Mouse (Mus musculus): ENCODE results near the gene Best2. TPM values are rescaled to one million over a fixed set of nuclear protein-coding genes. Genes with fewer than 3 reads are reported as not detected.

The Best2 gene
- total RNA-seq, 2 experiments from 2014 or later, result not detected

DNA sequence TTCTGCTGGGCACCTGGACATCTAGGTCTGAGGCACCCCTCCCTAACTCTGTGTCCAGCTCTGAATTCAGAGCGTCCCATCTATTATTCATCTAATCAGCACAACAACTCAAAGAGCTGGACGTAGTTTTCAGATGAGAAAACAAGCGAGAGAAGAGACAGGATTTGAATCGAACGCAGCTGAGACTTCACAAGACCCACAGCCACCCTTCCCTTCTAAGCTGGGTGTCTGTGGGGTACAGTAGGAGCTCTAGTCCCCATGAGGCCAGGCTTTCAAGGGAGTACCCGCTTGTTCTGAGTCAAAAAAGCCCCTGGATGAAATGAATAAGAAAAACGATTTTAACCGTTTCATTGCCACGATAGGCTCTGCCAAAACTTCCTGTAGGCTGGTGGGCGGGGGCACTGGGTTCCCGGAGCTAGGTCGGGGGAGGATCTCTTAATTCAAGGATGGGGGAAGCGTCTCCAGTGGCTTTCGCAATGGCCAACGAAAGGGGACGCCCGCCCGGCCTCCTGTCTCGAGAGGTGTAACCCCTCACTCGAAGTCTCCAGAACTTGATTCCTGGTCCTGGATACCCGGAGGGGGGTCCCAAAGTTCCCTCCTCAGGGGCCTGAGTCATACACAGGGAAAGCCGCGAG, 29.2 kb downstream of the Best2 start:
- intact Hi-C loops (cut with DNase I), result no loop called here
- DNase-seq, result no peak

- DNase-seq, result peak in 1 of 2 experiments; percentile 40
- intact Hi-C loops (cut with DNase I), result no loop called here
These were observed 29.9 kb downstream of the Best2 start for GRCm38 (mm10) chr8:84984294-84985048.

DNA sequence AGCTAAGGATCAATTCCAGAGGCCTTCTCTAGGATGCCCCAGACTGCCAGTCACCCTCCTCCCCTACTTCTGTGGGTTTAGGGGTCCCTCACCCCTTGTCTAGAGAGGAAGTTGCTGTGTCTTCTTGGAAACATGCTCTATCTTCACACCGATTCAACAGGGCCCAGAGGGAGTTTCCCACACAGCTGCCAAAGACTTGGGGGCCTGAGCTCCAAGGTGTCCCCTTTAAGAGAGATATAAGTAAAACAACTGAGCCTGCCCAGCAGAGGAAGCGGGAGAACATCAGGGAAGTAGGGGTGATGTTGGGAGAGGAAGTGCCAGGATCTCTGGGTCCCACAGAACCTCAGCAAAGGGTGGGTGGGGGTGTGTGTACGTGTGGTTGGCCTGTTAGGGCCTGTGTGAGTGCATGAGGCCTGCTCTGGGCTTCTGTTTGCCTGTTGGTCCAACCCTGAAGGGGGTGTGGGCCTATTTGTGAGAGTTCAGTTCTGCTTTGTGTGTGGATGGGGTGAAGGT, 31.8 kb downstream of the Best2 start:
- DNase-seq, result no peak
- intact Hi-C loops (cut with DNase I), result no loop called here

DNA sequence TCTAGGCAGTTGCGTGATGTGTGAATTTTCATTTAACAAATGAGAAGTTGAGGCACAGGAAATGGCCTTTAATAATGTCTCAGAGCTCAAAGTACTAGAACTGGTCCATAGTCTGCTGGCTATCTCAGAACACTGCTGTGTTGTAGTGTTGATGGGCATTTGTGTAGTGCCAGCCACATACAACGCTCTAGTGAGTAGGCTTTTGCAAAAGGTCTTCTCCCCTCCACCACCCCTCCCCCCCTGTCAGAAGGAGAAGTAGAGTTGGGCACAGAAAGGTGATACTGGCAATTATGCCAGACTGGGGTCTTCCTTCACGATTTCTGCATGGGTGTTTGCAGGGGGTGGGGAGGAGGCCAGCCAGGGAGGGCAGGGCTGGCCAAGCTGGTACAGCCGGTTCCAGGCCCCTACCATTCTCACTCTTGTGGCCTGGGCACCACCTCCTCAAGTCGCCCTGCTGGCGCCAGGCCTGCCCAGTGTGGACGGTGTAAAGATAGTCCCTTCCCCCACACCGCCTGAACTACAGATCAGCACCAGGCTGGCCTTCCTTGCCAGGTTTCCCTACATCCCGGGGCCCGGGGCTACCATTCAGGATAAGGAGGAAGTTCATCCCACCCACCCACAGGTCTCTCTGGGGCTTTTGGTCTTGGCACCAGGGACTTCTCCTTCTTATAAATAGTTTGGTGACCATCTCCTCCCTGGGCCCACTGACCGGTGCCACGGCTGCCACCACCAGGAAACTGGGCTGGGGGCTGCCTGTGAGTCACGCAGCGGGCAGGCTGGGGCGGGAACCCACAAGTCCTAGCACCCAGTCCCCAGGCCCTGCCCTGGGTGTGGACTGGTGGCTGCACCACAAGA, 32.5 kb downstream of the Best2 start:
- intact Hi-C loops (cut with DNase I), result no loop called here
- no peak for DNase-seq

DNA sequence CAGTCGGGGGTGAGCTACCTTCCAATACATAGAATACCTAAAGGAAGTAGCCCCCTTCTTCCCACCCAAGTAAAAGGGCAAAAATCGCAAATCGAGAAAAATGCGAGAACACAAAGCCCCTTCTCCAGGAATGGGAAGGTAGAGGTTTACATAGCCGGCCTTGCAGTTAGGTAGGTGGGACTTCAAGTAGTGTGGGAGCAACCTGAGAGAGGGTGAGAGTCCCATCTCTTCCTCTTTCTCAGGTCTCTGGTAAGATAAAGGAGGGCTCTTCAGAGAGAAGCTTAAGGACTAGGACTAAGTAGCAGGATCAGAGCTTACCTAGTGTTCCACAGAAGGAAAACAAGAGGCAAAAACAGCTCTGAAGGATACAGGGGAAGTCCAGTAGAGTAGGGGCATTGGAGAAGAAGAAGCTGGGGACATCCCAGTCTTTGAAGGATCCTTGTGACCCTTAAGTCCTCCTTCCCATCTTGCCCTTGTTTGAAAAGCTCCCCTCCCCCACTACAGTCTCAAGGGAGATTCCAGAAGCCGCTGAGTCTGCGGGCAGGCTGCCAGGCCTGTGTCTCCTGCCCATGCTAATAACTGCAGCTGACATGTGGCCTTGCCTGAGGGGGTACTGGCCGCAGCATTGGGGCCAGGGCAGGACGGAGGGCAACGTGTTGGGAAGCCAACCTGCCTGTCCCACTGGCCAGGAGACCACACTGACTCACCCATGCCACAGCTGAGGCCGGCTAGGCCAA, 33.5 kb downstream of the Best2 start:
- intact Hi-C loops (cut with DNase I), result no loop called here
- peak; percentile 83 to 85 for DNase-seq

DNA sequence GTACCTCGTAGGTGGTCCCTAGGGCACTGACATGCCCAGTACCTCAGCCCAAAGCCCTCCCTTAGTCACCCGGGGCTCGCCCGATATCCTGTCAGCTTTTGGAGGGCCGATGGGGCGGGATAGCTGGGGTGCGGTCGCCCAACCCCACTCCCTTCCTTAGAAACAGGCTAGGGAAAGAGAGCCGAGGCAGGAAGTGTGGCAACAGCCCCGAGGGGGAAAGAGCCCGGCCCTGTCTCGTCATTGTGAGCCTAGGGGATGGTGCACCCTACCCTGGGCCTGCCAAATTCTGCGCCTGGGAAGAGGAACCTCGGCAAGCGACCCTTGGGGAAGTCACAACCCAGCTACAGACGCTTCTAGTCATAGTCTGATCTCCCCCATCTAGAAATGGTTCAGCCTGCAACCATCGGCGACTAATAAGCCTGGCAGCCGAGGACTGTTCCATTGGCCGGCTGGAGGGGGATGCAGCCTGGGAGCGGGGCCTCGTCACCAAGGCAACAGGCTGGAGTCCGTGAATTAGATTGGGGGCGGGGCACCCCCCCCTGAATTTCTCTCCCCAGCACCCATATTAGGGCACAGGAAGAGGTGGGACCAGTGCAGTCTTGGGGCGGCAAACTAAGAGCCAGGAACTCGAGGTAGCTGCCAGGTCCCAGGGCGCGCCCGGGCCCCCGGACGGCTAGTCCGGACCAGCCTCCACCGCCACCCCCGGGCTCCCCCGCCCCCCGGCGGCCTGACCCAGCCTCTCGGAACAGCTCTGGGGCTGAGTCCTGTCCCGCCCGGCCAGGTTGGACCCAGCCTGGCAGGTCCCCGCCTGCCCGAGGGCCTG, 34.5 kb downstream of the Best2 start:
- intact Hi-C loops (cut with DNase I), result no loop called here
- peak; percentile 90 to 91 for DNase-seq

- intact Hi-C loops (cut with DNase I), result no loop called here
- peak; percentile 95 to 96 for DNase-seq
These were observed 35.9 kb downstream of the Best2 start, which contains the start of gene Junb for GRCm38 (mm10) chr8:84978248-84978940. TSS of gene Junb (minus strand) at chr8:84978718.

GRCm38 (mm10) chr8:84977435-84978247, 36.7 kb downstream of the Best2 start:
- peak; percentile 72 to 77 for DNase-seq
- intact Hi-C loops (cut with DNase I), result no loop called here

DNA sequence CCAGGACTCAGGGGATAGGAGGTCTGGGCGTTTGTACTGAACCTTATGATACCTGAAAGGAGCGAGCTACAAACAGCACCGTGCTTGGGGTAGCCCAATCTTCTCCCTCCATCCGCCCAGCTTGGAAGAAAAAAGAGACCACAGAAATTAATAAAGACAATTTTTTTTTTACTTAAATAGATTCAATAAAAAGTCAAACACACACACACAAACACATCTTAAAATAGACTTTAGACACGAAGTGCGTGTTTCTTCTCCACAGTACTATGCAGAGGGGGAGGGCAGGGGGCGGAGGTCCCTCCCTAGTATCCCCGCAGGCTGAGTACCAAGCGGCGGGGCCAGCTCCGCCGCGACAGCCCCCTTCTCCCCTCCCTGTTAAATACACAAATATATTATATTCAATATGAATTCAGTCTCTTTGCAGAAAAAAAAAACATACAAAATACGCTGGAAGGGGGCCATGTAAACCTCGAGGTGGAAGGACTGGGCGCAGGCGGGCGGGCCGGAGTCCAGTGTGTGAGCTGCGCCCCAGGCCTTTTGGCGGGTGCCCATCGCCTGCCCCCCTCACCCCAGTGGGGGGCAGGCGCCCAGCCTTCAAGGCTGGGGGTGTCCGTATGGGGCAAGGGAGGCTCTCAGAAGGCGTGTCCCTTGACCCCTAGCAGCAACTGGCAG, 37.4 kb downstream of the Best2 start:
- intact Hi-C loops (cut with DNase I), result no loop called here
- no peak for DNase-seq

DNA sequence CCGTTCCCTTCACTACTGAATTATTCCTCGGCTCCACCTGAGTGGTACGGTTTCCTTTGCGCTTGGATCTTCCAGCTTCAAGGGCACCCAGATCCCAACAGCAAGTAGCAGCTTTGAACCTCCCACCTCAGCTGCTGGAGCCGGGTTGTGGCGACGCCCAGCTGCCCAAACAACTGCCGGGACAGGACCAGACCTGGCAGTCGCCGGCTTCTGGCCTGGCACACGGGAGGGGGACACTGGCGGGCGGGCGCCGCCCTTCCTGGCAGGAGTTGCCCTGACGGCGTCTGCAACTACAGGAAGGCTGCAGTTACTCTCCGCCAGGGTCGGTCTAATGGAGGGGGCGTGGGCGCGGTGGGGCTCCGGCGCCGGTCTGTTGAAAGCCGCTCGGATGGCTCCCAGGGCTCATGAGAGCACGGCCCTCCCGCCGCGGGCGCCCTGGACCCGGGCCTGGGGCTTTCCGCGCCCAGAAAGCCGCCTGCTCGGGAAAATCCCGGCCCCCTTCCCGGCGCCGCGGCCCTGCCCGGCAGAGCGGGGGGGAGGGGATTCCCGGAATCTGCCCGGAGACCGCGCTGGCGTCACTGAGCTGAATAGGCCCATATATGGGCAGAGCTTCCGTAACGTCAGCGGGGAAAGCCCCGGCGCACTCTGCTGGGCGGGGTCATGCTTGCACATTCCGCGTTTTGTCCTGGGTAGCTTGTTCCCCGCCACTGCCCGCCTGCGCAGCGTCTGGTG, 38.1 kb downstream of the Best2 start:
- intact Hi-C loops (cut with DNase I), result no loop called here
- DNase-seq, result peak; percentile 96 to 97

DNA sequence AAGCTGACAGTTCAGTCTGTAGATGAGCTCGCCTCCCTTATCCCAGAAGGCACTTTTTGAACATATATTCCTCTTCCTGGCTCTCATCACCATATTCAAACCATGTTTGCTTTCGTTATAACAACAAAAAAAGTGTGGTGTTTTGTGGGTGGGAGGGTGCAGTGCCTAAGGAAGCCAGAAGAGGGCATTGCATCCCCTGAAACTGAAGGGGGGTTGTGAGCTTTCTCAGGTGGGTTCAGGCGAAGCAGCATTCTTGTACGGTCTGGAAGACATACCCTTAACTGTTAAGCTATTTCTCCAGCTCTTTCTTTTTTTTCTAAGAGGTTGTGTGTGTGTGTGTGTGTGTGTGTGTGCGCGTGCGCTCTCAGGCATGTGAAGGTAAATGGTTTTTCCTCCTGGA, 38.9 kb downstream of the Best2 start:
- intact Hi-C loops (cut with DNase I), result loop anchor here (1.0 kb wide), 1 partner anchor 14 kb away; no protein-coding TSS in a partner anchor

DNA sequence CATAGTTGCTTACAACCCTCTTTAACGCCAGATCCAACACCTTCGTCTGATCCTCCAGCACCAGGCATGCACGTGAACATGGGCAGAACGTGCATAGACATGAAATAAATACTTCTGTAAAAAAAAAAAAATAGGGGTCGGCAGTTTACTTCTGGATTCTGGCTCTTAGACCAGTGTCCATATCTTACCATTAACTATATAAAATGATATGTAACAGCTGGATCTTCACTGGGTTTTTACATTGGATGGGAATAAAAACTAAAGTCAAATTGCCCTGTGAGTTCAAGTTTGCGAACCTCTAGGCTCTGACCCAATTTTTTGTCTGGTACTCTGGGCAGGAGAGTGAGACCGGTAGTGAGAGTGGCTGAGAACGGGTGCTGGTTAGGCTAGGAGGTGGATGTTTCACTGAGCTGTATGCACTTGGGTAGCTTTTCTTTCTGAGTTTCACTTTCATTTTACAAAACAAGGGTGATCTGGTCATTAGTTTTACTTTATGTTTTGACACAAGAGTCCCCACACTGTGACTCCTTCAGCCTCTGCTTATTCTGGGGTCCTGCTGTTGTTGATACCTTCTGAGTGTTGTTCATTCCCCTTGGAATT, 39.7 kb downstream of the Best2 start:
- intact Hi-C loops (cut with DNase I), result loop anchor here (1.0 kb wide), 1 partner anchor 15 kb away; no protein-coding TSS in a partner anchor
- no peak for DNase-seq

More for the DNA sequence above, 38.9 kb downstream of the Best2 start:
- DNase-seq, result peak; percentile 66 to 81

GRCm38 (mm10) chr8:84973803-84974542, 40.4 kb downstream of the Best2 start:
- DNase-seq, result peak; percentile 61 to 72
- intact Hi-C loops (cut with DNase I), result no loop called here

DNA sequence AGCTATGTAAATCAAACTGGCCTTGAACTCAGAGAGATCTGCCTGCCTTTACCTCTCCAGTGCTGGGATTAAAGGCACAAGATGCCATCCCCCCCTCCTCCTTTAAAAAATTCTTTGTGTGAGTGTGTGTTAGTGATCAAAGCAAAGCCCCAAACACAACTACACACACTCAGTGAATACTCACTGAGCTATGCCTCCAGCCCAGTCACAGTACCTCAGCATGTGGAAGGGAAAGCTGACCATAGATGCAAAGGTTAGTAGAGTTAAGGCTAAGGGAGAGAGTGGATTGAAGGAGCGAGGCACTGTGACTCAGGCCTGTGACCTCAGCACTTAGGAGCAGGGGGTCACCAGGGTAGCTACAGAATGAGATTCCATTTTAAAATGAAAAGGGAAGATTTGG, 41.3 kb downstream of the Best2 start:
- no peak for DNase-seq
- intact Hi-C loops (cut with DNase I), result no loop called here

DNA sequence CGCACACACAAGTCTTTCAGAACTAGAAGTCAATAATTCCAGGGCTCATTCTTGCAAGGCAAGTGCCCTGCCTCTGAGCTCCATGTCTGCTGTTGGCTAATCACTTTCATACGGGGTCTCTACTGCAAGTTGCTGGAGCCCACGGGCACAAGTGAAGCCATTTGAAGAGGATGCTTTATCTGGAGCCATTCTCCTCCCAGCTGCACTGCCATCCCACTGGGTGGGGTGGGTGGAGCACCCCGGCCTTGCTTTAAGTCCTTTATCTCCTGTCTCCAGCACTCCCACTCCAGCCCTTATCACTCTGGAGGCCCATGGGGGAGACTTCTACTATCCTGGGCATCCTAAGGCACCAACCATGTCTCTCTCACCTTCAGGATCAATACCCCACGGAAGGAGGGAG, 43.4 kb downstream of the Best2 start:
- no peak for DNase-seq
- intact Hi-C loops (cut with DNase I), result no loop called here

Data from heart, postnatal 14 days (tissue).